In the genomic region with DNA sequence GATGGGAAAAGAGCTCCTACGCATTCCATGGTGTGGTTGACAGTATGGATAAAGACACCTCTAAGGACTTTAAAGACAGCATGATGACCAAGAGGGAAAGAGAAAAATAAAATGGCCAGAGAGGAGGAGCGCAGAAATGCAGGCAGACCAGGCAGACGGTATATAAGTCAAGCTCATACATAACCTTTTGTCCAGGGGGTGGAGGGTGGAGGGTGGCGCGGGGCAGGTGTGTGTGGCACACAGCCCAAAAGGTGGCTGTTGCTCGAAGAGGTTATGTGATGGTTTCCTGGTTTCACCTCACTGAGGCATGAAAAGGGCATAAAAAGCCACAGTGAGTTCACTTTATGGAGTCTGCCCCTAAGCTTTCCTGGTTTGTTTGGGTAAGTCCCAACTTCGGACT, we compare ENCODE assay signal across 10 mouse cellular contexts. TPM values are rescaled to one million over a fixed set of nuclear protein-coding genes. Genes with fewer than 3 reads are reported as not detected.
DNase-seq lines count a peak whose midpoint lies in the region; ATAC-seq and TF ChIP-seq lines count a peak whose summit lies in the region.
"Had no signal": no experiment of that assay in that cellular context is flagged by ENCODE, and none has a peak within 500 bp of the region (broad histone marks: within the 10 kb centered on the region; RNA-seq: fewer than 3 reads in every experiment).

No protein-coding gene starts in this region.

- peak overlapping the region; percentile 74; the same call in 1 of the 2 replicates for H3K27ac ChIP-seq in kidney, adult 2 months (ENCODE audit: insufficient read depth, low read depth, low read length)
- H3K27ac ChIP-seq: layer of hippocampus, adult 2 months had no signal

- peaks cover 8% of the 10 kb centered on the region; the same call in 1 of the 2 replicates for H3K4me1 ChIP-seq in kidney, adult 2 months (ENCODE audit: control insufficient read depth, insufficient read depth, low read length)

- no peak for ATAC-seq in cerebellum, adult (ENCODE audit: insufficient number of reproducible peaks, low FRiP score, low TSS enrichment)

- no peaks in the 10 kb centered on the region for H3K27me3 ChIP-seq in kidney, adult 2 months (replicated peaks; ENCODE audit: control insufficient read depth, insufficient read depth, low read length)

- DNase-seq in cerebellum, adult 9-10 months, result peak; percentile 53
- no peak for DNase-seq in kidney, adult 2 months
- DNase-seq in kidney, adult 9 months, result no peak
- peak; percentile 49 for DNase-seq in thymus, postnatal 14 days
- DNase-seq in thymus, postnatal 10 days (ENCODE audit: low spot score in 2 of 2), result no peak
- no peak for DNase-seq in spleen, postnatal 14 days (ENCODE audit: low spot score in 2 of 2)
- no peak for DNase-seq in urinary bladder, postnatal 10 days (ENCODE audit: low spot score)
- DNase-seq: cerebellum, adult 18-20 months had no signal

- no peaks in the 10 kb centered on the region for H3K36me3 ChIP-seq in kidney, adult 2 months (ENCODE audit: control insufficient read depth, insufficient read depth, low read length)

- 60% methylated on average over 7 of the region's 7 CpGs for WGBS in kidney, adult 2 months

- 0 out of 2 replicates have a peak overlapping the region, but pooled peaks have one; percentile 43 for H3K4me3 ChIP-seq in kidney, adult 2 months (ENCODE audit: insufficient read depth, low read depth, low read length)

- no peak for TF ChIP-seq POLR2A in kidney, adult 2 months (IDR thresholded peaks at IDR 0.05; ENCODE audit: low read depth, low read length)

- no peak for TF ChIP-seq CTCF in kidney, adult 2 months (conservative IDR thresholded peaks at IDR 0.05; ENCODE audit: insufficient read depth, insufficient read length, low read depth, low read length)

RNA-seq across cellular contexts. Expression of gene Gtpbp2, which starts 1.7 kb away (rescaled TPM):
- 69.7 and 80.4 TPM in 2 replicates for polyA plus RNA-seq in kidney, adult 2 months (2012; rRNA removed)

RNA-seq across cellular contexts. Expression of gene Mad2l1bp, which starts 9.2 kb away (rescaled TPM):
- 17.3 and 19.2 TPM in 2 replicates for polyA plus RNA-seq in kidney, adult 2 months (2012; rRNA removed)

RNA-seq across cellular contexts. Expression of gene Rsph9, which starts 18.5 kb away (rescaled TPM):
- 34.8 and 37.2 TPM in 2 replicates for polyA plus RNA-seq in kidney, adult 2 months (2012; rRNA removed)

RNA-seq across cellular contexts. Expression of gene Polh, which starts 39.9 kb away (rescaled TPM):
- polyA plus RNA-seq in kidney, adult 2 months (2012; rRNA removed), result 3.8 and 4.0 TPM in 2 replicates

RNA-seq across cellular contexts. Expression of gene Xpo5, which starts 40.0 kb away (rescaled TPM):
- 18.5 and 20.5 TPM in 2 replicates for polyA plus RNA-seq in kidney, adult 2 months (2012; rRNA removed)

Comparison
In these comparisons a context has a peak if more than half of its experiments do, and no peak if none do; other contexts are left out.
1. DNase-seq: peak in cerebellum, adult 9-10 months (single experiment) and thymus, postnatal 14 days (single experiment); none in kidney, adult 2 months (single experiment), kidney, adult 9 months (single experiment), thymus, postnatal 10 days (0 of 2), spleen, postnatal 14 days (0 of 2) and urinary bladder, postnatal 10 days (single experiment).